Mouse (Mus musculus): ENCODE measurements at regions not wholly inside any gene's neighbourhood (a gene's known extent, or its start where the extent isn't known, plus 50 kb on each side); places are given as distances from the start of the nearest gene placed in this dataset.

DNA sequence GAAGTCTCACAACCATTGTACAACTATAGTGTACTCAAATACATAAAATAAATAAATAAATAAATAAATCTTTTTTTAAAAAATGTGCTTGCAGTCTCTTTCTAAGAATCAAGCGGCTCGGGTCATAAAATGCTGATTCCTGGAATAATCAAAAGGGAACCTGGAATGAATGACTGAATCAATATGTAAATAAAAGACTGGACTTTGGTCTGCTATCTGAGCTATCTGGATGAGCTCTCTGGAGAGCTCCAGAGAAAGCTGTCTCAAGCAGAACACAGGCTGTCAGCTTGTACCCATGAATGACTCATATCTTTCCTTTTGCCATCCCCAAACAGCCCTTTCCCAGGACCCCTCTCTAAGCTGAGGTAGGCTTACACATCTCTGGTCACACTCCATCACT lies 75.8 kb upstream of the Pias1 start:
- no peak overlapping the region for H3K4me2 ChIP-seq (replicated peaks)
- H3K4me3 ChIP-seq, result no peak overlapping the region
- no peaks in the 10 kb centered on the region for H3K36me3 ChIP-seq
- WGBS, result 96% methylated on average over 2 of the region's 2 CpGs
- H3K27me3 ChIP-seq, result no peaks in the 10 kb centered on the region
- peaks cover 27% of the 10 kb centered on the region for H3K4me1 ChIP-seq
- peaks cover 11% of the 10 kb centered on the region for H3K9me3 ChIP-seq
- no peak overlapping the region for H3K9ac ChIP-seq
- H3K27ac ChIP-seq, result no peak overlapping the region
- ATAC-seq (ENCODE audit: low FRiP score, low read depth), result no peak

DNA sequence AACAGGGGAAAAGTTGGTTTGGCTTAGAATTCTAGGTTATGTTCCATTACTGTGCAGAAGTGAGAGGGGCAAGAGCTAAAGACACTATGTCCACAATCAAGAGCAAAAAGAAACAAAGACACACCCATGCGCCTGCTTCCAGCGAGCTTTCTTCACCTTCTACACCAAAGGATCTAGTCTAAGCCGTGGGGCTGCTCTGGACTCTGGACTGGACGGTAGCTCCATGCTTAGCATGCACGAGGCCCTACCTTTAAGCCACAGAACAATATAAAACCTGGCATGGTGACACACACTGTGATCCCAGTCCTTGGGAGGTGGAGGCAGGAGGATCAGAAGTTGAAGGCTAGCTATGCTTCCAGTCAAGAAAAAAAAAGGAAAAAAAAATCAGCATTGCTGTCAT lies 73.0 kb upstream of the Pias1 start:
- H3K4me3 ChIP-seq, result no peak overlapping the region
- 89% methylated on average over 5 of the region's 5 CpGs for WGBS
- peaks cover 16% of the 10 kb centered on the region for H3K4me1 ChIP-seq
- H3K36me3 ChIP-seq, result no peaks in the 10 kb centered on the region
- H3K27me3 ChIP-seq, result no peaks in the 10 kb centered on the region
- ATAC-seq (ENCODE audit: low FRiP score, low read depth), result no peak
- H3K9me3 ChIP-seq, result peaks cover 11% of the 10 kb centered on the region
- no peak overlapping the region for H3K4me2 ChIP-seq (replicated peaks)
- no peak overlapping the region for H3K9ac ChIP-seq
- H3K27ac ChIP-seq, result no peak overlapping the region

DNA sequence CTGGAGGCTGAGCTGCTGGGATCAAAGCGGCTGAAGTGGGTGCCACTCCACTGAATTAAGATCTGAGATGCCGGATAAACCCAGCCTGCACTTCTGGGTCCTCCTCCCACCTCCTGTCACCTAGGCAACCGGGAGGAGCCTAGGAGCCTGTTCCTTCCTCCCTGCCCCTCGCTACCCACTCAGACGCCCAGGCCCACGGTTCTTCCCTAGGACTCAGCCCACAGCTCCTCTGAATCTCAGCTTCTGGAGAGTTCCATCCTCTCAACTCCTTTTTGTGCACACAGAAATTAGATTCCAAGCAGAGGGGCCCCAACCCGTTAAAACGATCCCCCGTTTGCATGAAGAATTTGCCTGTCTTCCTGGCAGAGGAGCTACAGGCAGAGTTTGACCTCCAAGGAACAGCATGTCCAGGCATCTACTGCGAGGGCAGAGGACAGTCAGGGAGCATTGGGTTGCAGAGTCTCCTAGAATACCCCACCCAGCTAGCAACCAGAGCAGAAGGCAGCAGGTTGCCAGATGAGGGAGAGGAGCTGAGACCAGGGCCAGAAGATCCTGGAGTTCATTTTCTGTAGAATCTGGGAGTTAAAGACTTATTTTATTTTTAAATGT lies 71.6 kb upstream of the Pias1 start:
- Histone ChIP-seq H3K36me3 (no peaks in the 10 kb centered on the region), H3K4me3 (peak overlapping the region; percentile 26), H3K9ac (peak overlapping the region; percentile 48), H3K4me2 (replicated peaks) (peak overlapping the region; percentile 58), H3K9me3 (peaks cover 11% of the 10 kb centered on the region), H3K4me1 (peaks cover 13% of the 10 kb centered on the region), H3K27me3 (no peaks in the 10 kb centered on the region), H3K27ac (peak overlapping the region; percentile 69; the same call in 1 of the 2 replicates)
- WGBS, result 4% methylated on average over 10 of the region's 10 CpGs
- ATAC-seq (ENCODE audit: low FRiP score, low read depth), result peak; percentile 78; the same call in 1 of the 2 replicates

DNA sequence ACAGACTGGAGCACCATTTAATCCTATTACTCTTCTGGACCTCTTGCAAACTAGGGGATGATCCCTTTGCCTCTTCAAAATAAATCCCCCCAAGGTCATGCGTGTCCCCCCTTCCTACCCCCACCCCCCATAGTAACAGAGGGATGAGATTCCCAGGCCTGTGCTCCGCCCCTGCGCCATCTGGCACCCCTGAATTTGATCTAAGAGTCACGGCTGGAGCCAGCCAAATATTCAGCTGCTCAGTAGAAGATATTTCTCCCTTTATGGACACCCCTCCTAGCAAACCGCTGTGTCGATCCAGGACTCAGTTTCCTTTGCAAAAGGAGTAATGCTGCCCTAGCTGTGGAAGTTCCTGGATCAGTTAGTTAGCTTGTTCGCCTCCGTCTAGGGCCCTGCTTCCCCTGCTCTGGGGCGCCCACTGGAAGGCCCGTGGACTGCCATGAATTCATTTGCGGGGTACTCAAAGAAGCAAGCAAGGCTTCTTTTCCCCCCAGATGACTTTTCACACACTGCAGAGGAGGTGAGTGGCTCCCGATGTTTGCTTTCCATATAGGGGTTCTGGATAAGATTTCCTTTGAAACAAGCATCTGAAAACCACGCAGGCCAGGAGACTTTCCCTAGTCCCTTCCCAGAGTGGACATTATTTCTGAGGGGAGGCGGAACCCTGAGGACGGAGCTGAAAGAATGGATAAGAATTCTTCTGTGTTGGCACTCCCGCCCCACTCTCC lies 70.9 kb upstream of the Pias1 start:
- Histone ChIP-seq H3K4me2 (replicated peaks) (peak overlapping the region; percentile 58), H3K36me3 (no peaks in the 10 kb centered on the region), H3K9ac (0 out of 2 replicates have a peak overlapping the region, but pooled peaks have one; percentile 45), H3K27me3 (no peaks in the 10 kb centered on the region), H3K9me3 (peaks cover 11% of the 10 kb centered on the region), H3K4me3 (peak overlapping the region; percentile 26), H3K4me1 (peaks cover 13% of the 10 kb centered on the region), H3K27ac (peak overlapping the region; percentile 69)
- no peak for ATAC-seq (ENCODE audit: low FRiP score, low read depth)
- 36% methylated on average over 16 of the region's 16 CpGs for WGBS

DNA sequence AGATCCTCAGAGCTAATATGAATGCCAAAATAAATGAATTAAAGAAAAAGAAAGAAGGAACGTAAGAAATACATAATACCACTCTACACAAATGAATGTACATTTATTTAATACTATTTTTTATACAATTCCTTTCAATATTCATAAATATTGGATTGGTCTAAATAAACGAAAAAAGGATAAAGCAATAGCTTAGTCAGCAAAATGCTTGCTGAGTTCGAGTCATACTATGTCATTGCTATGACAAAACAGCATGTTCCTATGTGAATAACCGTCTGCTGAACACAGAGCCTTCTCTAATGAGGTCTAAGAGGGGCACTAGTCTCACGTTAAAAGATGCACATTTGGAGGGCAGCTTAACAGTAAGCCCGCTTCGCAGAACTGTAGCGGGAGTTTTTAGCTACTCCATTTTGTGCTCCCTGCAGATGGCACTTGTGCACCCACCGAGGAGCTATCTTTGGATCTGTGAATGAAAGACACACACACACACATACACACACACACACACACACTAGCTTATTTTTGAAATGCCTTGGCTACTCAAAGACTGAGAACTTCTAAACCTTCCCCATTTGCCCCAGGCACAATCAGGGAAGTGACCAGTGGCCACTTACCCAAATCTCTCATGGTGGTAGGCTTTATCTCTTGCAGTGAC lies 69.1 kb upstream of the Pias1 start:
- no peaks in the 10 kb centered on the region for H3K27me3 ChIP-seq
- whole genome bisulfite sequencing, result 79% methylated on average over 9 of the region's 9 CpGs
- H3K27ac ChIP-seq, result no peak overlapping the region
- H3K9me3 ChIP-seq, result no peaks in the 10 kb centered on the region
- no peak overlapping the region for H3K4me3 ChIP-seq
- no peaks in the 10 kb centered on the region for H3K36me3 ChIP-seq
- peaks cover 13% of the 10 kb centered on the region for H3K4me1 ChIP-seq
- no peak overlapping the region for H3K4me2 ChIP-seq (replicated peaks)
- ATAC-seq (ENCODE audit: low FRiP score, low read depth), result no peak
- H3K9ac ChIP-seq, result no peak overlapping the region

DNA sequence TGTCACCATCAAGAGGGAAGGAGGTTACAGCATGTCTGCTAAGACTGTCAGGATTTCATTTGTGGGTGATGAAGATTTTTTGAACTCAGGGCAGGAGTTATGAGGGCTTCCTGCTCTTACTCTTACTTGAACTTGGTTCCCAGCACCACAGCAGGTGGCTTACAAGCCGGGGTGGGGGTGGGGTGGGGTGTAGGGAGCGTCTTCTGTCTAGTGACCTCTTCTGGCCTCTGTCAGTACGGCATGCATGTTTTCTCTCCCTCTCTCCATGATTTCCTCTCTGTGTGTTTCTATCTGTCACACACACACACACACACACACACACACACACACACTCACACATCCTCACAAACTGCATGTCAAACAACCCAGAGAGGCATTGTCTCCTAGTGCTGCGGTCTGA lies 64.5 kb upstream of the Pias1 start:
- no peak overlapping the region for H3K9ac ChIP-seq
- no peak for ATAC-seq (ENCODE audit: low FRiP score, low read depth)
- no peaks in the 10 kb centered on the region for H3K36me3 ChIP-seq
- H3K27me3 ChIP-seq, result no peaks in the 10 kb centered on the region
- 49% methylated on average over 4 of the region's 4 CpGs for WGBS
- H3K4me3 ChIP-seq, result no peak overlapping the region
- no peak overlapping the region for H3K27ac ChIP-seq
- H3K4me1 ChIP-seq, result no peaks in the 10 kb centered on the region
- no peak overlapping the region for H3K4me2 ChIP-seq (replicated peaks)
- H3K9me3 ChIP-seq, result no peaks in the 10 kb centered on the region

DNA sequence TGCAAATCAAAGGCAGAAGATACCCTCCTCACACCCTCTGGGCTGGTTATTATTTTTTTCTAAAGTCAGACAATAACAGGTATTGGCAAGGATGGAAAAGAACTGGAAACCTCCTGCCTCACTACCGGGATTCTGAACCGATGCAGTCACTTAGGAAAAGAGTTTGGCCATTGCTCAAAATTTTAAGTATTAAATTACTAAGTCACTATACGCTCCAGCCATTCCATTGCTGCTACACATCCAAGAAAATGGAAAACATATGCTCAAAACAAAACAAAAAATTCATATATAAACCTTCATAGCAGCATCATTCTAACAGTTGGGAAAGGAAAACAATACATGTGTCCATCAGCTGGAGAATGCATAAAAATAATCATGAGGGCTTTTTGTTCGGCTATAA lies 63.9 kb upstream of the Pias1 start:
- no peaks in the 10 kb centered on the region for H3K9me3 ChIP-seq
- no peaks in the 10 kb centered on the region for H3K4me1 ChIP-seq
- H3K36me3 ChIP-seq, result no peaks in the 10 kb centered on the region
- no peak overlapping the region for H3K4me2 ChIP-seq (replicated peaks)
- H3K9ac ChIP-seq, result no peak overlapping the region
- H3K4me3 ChIP-seq, result no peak overlapping the region
- H3K27ac ChIP-seq, result no peak overlapping the region
- ATAC-seq (ENCODE audit: low FRiP score, low read depth), result no peak
- WGBS, result 54% methylated on average over 4 of the region's 4 CpGs
- no peaks in the 10 kb centered on the region for H3K27me3 ChIP-seq

GRCm38 (mm10) chr9:63049290-63049689 lies 61.6 kb upstream of the Pias1 start:
- Histone ChIP-seq H3K27me3 (no peaks in the 10 kb centered on the region), H3K4me3 (no peak overlapping the region), H3K27ac (no peak overlapping the region), H3K36me3 (no peaks in the 10 kb centered on the region), H3K9me3 (no peaks in the 10 kb centered on the region), H3K4me2 (replicated peaks) (no peak overlapping the region), H3K4me1 (no peaks in the 10 kb centered on the region), H3K9ac (no peak overlapping the region)
- 91% methylated on average over 5 of the region's 5 CpGs for WGBS
- ATAC-seq (ENCODE audit: low FRiP score, low read depth), result no peak

DNA sequence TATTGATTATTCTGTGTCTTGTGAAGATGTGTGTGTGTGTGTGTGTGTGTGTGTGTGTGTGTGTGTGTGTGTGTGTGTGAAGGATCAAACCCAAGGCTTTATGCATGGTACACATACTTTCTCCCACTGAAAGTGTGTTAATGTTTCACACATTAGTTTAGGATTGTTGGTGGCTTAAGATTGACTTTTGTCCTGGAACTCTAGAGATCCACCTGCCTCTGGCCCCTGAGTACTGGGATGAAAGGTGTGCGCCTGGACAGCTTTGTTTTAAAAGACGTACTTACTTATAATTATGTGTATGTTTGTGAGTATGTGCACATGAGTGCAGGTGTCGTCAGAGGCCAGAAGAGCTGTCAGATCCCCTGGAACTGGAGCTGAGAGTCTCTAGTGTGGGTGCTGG lies 59.3 kb upstream of the Pias1 start:
- Histone ChIP-seq H3K36me3 (no peaks in the 10 kb centered on the region), H3K9me3 (no peaks in the 10 kb centered on the region), H3K27ac (no peak overlapping the region), H3K9ac (no peak overlapping the region), H3K4me2 (replicated peaks) (no peak overlapping the region), H3K27me3 (no peaks in the 10 kb centered on the region), H3K4me1 (0 out of 2 replicates have a peak, but pooled peaks cover 7% of the 10 kb centered on the region), H3K4me3 (no peak overlapping the region)
- ATAC-seq (ENCODE audit: low FRiP score, low read depth), result no peak
- WGBS, result 80% methylated on average over 3 of the region's 3 CpGs

DNA sequence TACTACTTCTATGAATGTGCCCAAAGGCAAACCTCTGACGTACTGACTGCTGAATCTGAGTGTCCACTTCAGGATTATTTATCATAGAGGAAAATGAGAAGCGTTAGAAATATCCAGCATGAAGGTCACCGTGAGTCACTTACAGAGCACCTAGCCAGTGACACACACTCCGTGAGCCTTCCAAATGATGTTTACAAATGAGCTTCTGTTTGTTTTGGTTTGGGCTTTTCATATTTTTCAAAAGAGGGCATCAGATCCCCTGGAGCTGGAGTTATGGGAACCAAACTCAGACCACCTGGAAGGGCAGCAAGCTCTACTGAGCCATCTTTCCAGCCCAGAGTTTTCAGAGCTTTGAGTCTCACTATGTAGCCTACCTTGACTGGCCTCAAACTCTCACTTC lies 57.8 kb upstream of the Pias1 start:
- H3K9ac ChIP-seq, result no peak overlapping the region
- 92% methylated on average over 4 of the region's 4 CpGs for WGBS
- 0 out of 2 replicates have a peak, but pooled peaks cover 7% of the 10 kb centered on the region for H3K4me1 ChIP-seq
- no peaks in the 10 kb centered on the region for H3K27me3 ChIP-seq
- no peaks in the 10 kb centered on the region for H3K9me3 ChIP-seq
- H3K4me2 ChIP-seq (replicated peaks), result no peak overlapping the region
- no peaks in the 10 kb centered on the region for H3K36me3 ChIP-seq
- no peak overlapping the region for H3K27ac ChIP-seq
- no peak for ATAC-seq (ENCODE audit: low FRiP score, low read depth)
- H3K4me3 ChIP-seq, result no peak overlapping the region

GRCm38 (mm10) chr9:63043304-63043703 lies 55.6 kb upstream of the Pias1 start:
- H3K4me2 ChIP-seq (replicated peaks), result no peak overlapping the region
- no peak for ATAC-seq (ENCODE audit: low FRiP score, low read depth)
- H3K4me3 ChIP-seq, result no peak overlapping the region
- no peak overlapping the region for H3K27ac ChIP-seq
- no peak overlapping the region for H3K9ac ChIP-seq
- no peaks in the 10 kb centered on the region for H3K9me3 ChIP-seq
- WGBS, result 36% methylated on average over 3 of the region's 3 CpGs
- 0 out of 2 replicates have a peak, but pooled peaks cover 7% of the 10 kb centered on the region for H3K4me1 ChIP-seq
- H3K36me3 ChIP-seq, result no peaks in the 10 kb centered on the region
- no peaks in the 10 kb centered on the region for H3K27me3 ChIP-seq

DNA sequence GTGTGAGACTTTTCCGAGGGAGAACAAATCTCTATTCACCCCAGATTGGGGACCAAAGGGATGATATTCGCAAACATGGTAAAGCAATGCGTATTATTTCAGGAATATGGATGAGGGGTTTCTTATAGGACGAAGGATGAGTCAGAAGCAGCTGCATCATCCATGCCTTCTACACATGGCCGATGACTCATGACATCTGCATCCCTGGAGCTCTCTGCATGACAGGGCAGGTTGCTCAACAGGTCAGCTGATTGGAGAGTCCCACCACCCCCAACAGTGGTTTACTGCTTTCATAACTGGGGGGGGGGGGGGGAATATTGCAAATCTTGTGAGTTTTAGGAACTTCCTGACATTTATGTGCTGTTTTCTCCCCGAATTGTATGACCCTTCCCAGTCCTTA lies 50.3 kb upstream of the Pias1 start:
- H3K4me1 ChIP-seq, result 0 out of 2 replicates have a peak, but pooled peaks cover 4% of the 10 kb centered on the region
- H3K9ac ChIP-seq, result no peak overlapping the region
- no peak overlapping the region for H3K4me2 ChIP-seq (replicated peaks)
- no peaks in the 10 kb centered on the region for H3K36me3 ChIP-seq
- no peak overlapping the region for H3K27ac ChIP-seq
- no peaks in the 10 kb centered on the region for H3K9me3 ChIP-seq
- no peak for ATAC-seq (ENCODE audit: low FRiP score, low read depth)
- WGBS, result 92% methylated on average over 6 of the region's 6 CpGs
- no peak overlapping the region for H3K4me3 ChIP-seq
- H3K27me3 ChIP-seq, result no peaks in the 10 kb centered on the region

Data from limb, embryonic 13.5 days (tissue).